Mouse (Mus musculus): ENCODE results near the gene Pigk.
"Not testable (repeated sequence)": the region's sequence is repeated elsewhere in the genome, so short reads cannot be mapped to it uniquely, and the experiment has no call there.

Gene Pigk

GRCm38 (mm10) chr3:152776363-152776762 is 62.5 kb downstream of the Pigk start:
- no peak for DNase-seq

- DNase-seq = no peak
Measured at GRCm38 (mm10) chr3:152776872-152777540, 63.1 kb downstream of the Pigk start.

- peak; percentile 28 for DNase-seq
Measured at GRCm38 (mm10) chr3:152779819-152780218, 65.9 kb downstream of the Pigk start.

DNA sequence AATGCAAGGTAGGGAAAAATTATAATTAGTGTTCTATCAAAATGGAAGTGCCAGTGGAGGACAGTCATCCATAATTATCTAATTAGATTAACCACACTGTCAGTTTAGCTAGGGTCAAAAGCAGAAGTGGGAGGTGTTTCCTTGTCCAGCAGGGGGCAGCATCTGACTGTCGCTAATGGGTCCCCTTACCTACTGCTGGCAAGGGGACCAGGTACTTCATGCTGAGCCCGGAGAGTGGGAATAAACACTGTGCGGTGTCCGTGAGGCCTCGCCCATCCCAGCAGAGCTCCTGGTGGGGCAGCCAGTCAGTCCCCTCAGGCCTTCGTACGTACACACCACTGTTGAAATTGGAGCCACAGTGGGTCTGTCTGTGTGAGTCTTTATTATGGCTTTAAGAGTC is 69.9 kb downstream of the Pigk start:
- DNase-seq = peak; percentile 87

GRCm38 (mm10) chr3:152784353-152784752 is 70.5 kb downstream of the Pigk start:
- DNase-seq = not testable (repeated sequence)

GRCm38 (mm10) chr3:152788301-152788953 is 74.5 kb downstream of the Pigk start:
- not testable (repeated sequence) for DNase-seq

GRCm38 (mm10) chr3:152792601-152793000 is 78.7 kb downstream of the Pigk start:
- DNase-seq = no peak

DNA sequence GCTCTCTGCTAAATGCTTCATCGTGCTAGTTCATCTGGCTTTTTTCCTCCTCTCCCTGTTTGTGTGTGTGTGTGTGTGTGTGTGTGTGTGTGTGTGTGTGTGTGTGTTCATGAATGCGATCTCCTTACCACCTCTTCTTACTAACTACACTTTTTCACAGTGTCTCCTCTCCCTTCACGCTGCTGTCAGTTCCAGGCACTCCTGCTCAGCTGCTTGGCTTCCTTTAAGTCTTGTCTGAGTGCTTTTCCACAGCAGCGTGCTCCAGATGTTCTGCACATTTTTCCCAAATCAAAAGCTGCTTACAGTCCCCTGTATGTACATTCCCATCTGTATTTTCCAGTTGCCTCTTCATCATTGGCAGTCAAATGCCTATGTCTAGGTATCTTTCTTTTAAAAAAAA is 79.1 kb downstream of the Pigk start:
- DNase-seq = no peak

DNA sequence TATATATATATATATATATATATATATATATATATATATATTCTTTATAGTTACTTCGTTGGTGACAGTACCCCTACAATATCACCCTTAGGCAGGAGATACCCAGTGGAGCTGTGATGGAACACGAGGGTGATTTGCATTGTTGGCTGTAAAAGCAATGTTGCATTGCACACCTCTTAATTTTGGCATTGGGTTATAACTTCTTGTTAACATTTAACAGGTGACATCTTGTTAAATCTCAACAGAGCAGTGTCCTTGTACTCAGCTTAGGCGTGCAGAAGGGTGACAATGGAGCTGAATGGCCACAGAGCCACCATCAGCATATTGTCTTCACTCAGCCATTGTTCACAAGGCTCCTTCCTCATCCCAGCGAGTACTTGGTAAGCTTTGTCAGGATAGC is 82.3 kb downstream of the Pigk start:
- DNase-seq = no peak

DNA sequence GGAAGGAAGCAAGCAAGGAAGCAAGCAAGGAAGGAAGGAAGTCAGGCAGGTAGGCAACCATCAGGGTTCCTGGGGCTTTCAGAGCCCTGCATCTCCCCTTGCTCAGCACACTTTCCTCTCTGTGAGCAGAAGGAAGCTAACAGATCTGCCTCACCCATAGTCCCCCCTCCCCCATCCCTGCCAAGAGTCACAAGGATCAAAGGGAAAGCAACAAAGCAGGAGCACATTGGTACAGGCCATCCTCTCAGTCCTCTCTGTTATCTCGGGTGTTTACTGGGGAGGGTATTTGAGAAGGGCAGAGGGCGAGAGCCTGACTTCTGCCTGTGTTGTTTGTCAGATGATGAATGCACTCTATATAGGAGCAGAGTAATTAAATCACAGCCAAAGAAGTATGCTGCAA is 83.5 kb downstream of the Pigk start:
- DNase-seq = no peak

- DNase-seq = peak; percentile 57
Measured at GRCm38 (mm10) chr3:152799738-152800431, 86.0 kb downstream of the Pigk start.

- DNase-seq = no peak
Measured at GRCm38 (mm10) chr3:152813905-152814304, 100.0 kb downstream of the Pigk start.

GRCm38 (mm10) chr3:152815110-152815509 is 101.2 kb downstream of the Pigk start:
- no peak for DNase-seq

DNA sequence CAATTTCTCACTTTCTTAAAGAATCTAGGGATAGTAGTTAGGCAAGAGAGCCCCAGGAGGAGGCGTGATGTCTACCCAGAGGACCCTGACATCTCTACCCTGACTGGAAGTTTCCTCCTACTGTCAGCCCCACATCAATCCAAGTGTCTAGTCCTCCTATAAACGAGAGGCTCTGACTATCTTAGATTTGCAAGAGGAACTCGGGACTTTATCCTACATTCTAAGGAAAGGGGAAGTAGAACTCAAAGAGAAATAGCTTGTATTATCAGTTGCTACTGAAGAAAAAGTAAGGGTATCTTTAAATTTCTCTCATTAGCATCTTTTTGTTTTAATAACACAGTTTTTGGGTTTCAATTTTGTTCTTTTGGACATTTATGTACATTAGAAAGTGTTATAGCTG is 106.5 kb downstream of the Pigk start:
- DNase-seq = no peak

DNA sequence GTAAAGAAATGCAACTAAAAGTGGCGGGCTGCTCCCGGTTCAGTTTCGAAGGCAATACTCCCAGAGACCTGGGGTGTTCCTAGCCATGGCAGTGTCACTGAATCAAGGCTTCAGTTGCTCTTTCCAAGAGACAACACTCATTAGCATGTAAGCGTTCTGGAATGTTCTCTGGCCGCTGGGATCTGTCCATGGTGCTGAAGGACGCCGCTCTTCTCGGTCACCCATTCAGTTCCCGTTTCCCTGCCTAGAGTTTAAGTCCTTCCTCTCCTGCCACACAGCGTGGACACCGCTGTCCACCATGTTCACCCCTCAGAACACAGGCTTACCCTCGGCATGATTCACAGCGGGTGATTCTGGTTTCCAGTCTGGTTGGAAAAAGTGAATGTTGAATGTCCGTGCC is 107.3 kb downstream of the Pigk start:
- peak; percentile 86 for DNase-seq

- no peak for DNase-seq
Measured at GRCm38 (mm10) chr3:152831377-152831776, 117.5 kb downstream of the Pigk start.

DNA sequence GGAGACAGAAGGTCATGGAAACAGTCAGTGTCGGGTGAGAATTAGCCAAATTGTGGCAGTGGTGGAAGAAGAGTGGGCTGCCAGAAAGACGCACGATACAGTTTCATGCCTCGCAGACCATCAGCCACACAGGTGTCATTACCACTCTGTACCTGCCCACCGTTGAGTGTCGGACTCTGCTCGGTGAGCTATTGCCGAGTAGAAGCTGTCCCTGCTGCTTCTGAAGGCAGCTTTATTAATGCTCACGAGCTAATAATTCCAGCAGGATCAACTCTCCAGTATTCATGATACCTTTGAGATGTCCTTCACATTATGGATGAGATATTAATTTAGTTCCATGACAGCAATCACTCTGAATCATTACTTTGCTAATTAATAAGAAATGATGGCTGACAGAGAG is 118.1 kb downstream of the Pigk start:
- DNase-seq = no peak

DNA sequence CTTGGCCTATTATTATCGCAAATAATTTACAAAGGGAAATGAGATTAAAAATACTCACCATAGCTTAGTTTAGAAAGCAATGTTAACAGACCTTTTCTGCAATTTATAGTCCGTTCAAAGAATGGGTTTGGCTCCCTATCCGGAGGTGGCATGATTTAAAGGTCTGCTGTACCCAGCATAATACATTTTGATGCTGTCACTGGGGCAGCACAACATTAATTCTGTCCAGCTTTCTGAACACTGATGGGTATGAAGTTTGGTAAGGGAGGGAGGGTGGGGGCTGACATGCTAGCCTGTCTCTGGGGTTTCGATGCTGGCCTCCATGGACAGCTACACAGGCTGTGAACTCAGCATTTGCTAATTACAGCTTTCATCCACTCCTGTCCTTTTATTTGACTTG is 118.5 kb downstream of the Pigk start:
- DNase-seq = no peak

DNA sequence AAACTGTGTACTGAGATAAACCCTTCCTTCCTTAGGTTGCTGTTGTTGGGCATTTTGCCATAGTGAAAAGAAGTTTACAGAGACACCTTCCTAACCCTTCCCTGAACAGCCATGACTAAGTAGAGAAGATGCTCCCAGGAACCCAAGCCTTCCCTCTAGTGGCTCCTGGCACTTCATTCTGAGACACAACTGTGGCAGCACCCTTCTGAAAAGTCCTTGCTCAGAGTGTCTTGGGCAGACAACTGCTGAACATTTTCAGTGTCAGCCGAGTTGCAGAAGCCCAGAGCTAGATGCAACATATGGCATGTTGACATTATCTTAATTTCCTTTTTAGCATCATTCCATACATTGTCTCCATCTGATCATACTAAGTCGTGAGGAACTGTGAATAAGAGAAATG is 123.5 kb downstream of the Pigk start:
- no peak for DNase-seq

GRCm38 (mm10) chr3:152837938-152838337 is 124.0 kb downstream of the Pigk start:
- no peak for DNase-seq

DNA sequence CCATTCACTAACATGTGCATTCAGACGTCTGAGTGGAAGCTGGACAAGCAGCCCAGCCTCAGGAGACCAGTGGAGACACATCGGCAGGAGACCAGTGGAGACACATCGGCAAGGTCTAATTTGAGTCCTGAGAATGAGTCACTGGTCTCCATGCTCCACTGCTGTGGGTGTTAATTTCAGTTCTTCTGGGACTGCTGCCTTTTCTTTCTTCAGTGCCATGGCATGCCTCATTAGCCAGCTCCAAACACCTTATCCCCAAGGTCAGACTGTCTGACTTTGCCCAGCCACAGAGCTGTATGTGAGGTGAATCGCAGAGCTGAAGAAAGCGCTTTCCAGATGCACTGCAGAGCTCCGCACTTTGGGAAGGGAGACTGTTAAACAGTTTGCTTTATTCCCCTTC is 127.4 kb downstream of the Pigk start:
- DNase-seq = no peak

DNA sequence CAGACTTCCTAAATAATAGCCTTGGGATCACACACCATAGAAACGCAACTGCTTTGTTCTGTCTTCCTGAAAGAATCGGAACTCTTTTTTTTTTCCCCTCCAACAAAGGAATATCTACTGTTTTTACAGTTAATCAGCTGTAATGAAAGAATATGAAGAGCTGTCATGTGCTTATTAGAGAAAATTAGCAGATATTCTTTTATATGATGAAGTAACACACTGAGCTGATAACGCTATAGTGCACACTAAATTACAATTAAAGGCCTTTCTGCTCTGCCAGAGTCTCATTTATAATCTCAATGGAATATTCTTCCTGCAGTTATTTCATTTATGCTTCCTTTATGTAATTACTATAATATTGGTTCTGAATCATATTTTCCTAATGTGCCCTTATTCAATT is 128.7 kb downstream of the Pigk start:
- DNase-seq = no peak

DNA sequence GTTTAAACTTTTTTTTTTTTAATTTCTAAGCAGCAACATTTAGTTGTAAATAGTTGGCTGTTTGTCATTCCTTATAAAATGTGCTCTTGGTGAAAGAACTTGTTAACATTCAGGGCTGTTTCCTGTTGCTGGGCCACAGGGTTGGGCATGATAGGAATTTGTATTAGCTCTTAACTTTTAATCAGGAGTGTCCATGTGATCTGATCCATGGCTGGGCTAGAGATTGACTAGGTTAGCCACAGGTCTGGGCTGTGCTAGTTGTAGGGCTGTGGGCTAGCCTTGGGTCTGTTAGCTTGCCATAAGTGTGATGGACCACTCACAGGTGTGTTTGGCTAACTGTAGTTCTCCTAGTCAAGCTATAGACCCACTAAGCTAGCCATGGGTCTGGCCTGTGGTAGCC is 130.0 kb downstream of the Pigk start:
- no peak for DNase-seq

GRCm38 (mm10) chr3:152855006-152855614 is 141.2 kb downstream of the Pigk start:
- DNase-seq = peak; percentile 35
